Mouse (Mus musculus) hindbrain, embryonic 12.5 days (tissue): ENCODE results near the gene Zgpat. TPM values are rescaled to one million over a fixed set of nuclear protein-coding genes. Genes with fewer than 3 reads are reported as not detected.
A peak's percentile ranks its signal among the peaks of the same experiment; 100 is the strongest.

ENCODE experiments used
- ATAC-seq: fragments of 200-750 bp; cut with Nextera tagmentation; 2 replicates; pipeline ENCODE4 v1.8.0; 2017; ENCODE audit warnings: moderate TSS enrichment; ENCODE audit not compliant: low FRiP score
- H3K27ac ChIP-seq: fragments of 300-500 bp; sonication (generic); 2 replicates; pipeline ENCODE4 v1.5.1; 2016; ENCODE audit warnings: mild to moderate bottlenecking
- H3K27me3 ChIP-seq: fragments of 300-500 bp; sonication (generic); 2 replicates; pipeline ENCODE4 v1.6.1; 2016; ENCODE audit warnings: mild to moderate bottlenecking
- H3K36me3 ChIP-seq: fragments of 300-500 bp; sonication (generic); 2 replicates; pipeline ENCODE4 v1.6.1; 2016; ENCODE audit warnings: mild to moderate bottlenecking
- H3K4me1 ChIP-seq: fragments of 300-500 bp; sonication (generic); 2 replicates; pipeline ENCODE4 v1.6.1; 2016
- H3K4me2 ChIP-seq: fragments of 300-500 bp; sonication (generic); replicated peaks from 2 replicates; pipeline ENCODE4 v1.6.1; 2016; ENCODE audit warnings: mild to moderate bottlenecking
- H3K4me3 ChIP-seq: fragments of 300-500 bp; sonication (generic); 2 replicates; pipeline ENCODE4 v1.5.1; 2016; ENCODE audit warnings: mild to moderate bottlenecking
- H3K9ac ChIP-seq: fragments of 300-500 bp; sonication (generic); 2 replicates; pipeline ENCODE4 v1.6.1; 2016; ENCODE audit warnings: mild to moderate bottlenecking, moderate library complexity
- H3K9me3 ChIP-seq: fragments of 300-500 bp; sonication (generic); replicated peaks from 2 replicates; pipeline ENCODE4 v1.6.1; 2016; ENCODE audit warnings: mild to moderate bottlenecking
- WGBS: fragments of 180-500 bp; shearing (Covaris S2); methylation state at CpG from one replicate; pipeline ENCODE4 v1.1.7; 2016; 5-methylcytosine and 5-hydroxymethylcytosine counted together
- polyA plus RNA-seq: library from polyadenylated mRNA; unstranded; fragments of >200 nt; fragmentation: Nextera tagmentation; extraction: Ambion mirVana; gene quantifications from 2 replicates; pipeline ENCODE4 v1.2.1, GENCODE M21; 2016

The Zgpat gene
- polyA plus RNA-seq = 71.7 and 74.7 TPM in 2 replicates

DNA sequence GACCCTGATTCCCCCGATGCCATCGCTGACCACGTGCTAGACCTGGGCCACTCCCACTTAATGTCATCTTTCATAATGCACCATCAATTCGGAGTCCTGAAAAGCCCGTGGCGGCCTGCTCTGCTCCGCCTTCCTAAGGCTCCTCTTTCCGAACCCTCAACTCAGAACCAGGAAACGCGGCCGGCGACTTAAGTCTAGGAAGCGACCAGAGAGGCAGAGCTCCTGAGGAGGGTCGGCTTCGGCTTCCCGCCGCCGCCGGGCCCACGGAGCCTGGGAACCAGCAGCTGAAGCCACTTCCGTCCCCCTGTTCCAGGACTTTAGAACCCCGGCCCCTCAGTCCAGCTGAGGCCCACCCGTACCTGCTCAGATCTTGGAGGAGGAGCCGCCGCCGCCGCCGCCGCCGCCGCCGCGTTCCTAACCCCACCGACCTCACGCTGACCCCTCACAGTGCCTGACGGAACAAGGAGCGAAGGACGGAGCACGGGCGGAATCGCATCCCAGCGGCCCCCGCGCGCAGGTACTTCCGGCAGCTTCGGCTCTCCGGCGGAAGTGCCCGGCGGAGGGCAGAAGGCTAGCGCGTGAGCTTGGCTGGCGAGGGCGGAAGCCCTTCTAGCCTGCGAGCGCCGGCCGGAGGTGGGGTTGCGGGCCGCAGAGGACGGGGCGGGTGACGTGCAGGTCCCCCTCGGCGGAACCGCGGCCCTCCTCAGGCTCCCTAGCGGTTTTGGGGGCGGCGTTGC lies at the start of gene Zgpat, which contains the start of gene Arfrp1:
Gene Zgpat, plus strand, starts transcription at position 69 of the 737 bp plus-strand sequence.
Gene Arfrp1, minus strand, starts transcription at position 545 of the 737 bp plus-strand sequence.
- Histone ChIP-seq H3K4me1 (peaks cover 35% of the 10 kb centered on the region), H3K27ac (peak within 1 kb of the TSS; percentile 92), H3K9ac (peak within 1 kb of the TSS; percentile 92), H3K27me3 (no peaks in the 10 kb centered on the region), H3K36me3 (peaks cover 43% of the 10 kb centered on the region), H3K4me3 (peak within 1 kb of the TSS; percentile 78), H3K9me3 (no peaks in the 10 kb centered on the region), H3K4me2 (peak within 1 kb of the TSS; percentile 96)
- under 1% methylated on average over 68 of the region's 71 CpGs for WGBS
- ATAC-seq = peak; percentile 85

- Histone ChIP-seq H3K27ac (peak within 1 kb of the TSS; percentile 49; the same call in 1 of the 2 replicates), H3K36me3 (peaks cover 24% of the 10 kb centered on the region), H3K27me3 (0 out of 2 replicates have a peak, but pooled peaks cover 5% of the 10 kb centered on the region), H3K9ac (peak within 1 kb of the TSS; percentile 60), H3K4me1 (peaks cover 14% of the 10 kb centered on the region), H3K4me3 (peak within 1 kb of the TSS; percentile 59), H3K9me3 (no peaks in the 10 kb centered on the region), H3K4me2 (peak within 1 kb of the TSS; percentile 64)
- 6% methylated on average over 40 of the region's 40 CpGs for WGBS
- peak; percentile 91 for ATAC-seq
Measured at GRCm38 (mm10) chr2:181319248-181320102, 45.3 kb upstream of the Zgpat start, which contains the start of gene Rtel1. Gene Rtel1, plus strand, starts transcription at chr2:181319739.

- H3K4me2 ChIP-seq = peak overlapping the region; percentile 64
- peaks cover 30% of the 10 kb centered on the region for H3K36me3 ChIP-seq
- 24% methylated on average over 7 of the region's 7 CpGs for WGBS
- 0 out of 2 replicates have a peak overlapping the region, but pooled peaks have one; percentile 49 for H3K27ac ChIP-seq
- peak overlapping the region; percentile 60 for H3K9ac ChIP-seq
- peak overlapping the region; percentile 59 for H3K4me3 ChIP-seq
- H3K9me3 ChIP-seq = no peaks in the 10 kb centered on the region
- no peaks in the 10 kb centered on the region for H3K27me3 ChIP-seq
- ATAC-seq = no peak
- peaks cover 14% of the 10 kb centered on the region for H3K4me1 ChIP-seq
Measured at GRCm38 (mm10) chr2:181320103-181320499, 44.6 kb upstream of the Zgpat start.

- peaks cover 14% of the 10 kb centered on the region for H3K4me1 ChIP-seq
- 73% methylated on average over 5 of the region's 5 CpGs for WGBS
- H3K36me3 ChIP-seq = peaks cover 50% of the 10 kb centered on the region
Measured at GRCm38 (mm10) chr2:181322136-181322535, 42.6 kb upstream of the Zgpat start.

GRCm38 (mm10) chr2:181326098-181326497 lies 38.6 kb upstream of the Zgpat start:
- 94% methylated on average over 2 of the region's 2 CpGs for WGBS
- no peaks in the 10 kb centered on the region for H3K4me1 ChIP-seq
- H3K9ac ChIP-seq = no peak overlapping the region
- no peak overlapping the region for H3K4me3 ChIP-seq
- H3K27ac ChIP-seq = no peak overlapping the region
- no peaks in the 10 kb centered on the region for H3K27me3 ChIP-seq
- no peak for ATAC-seq
- peaks cover 82% of the 10 kb centered on the region for H3K36me3 ChIP-seq
- H3K4me2 ChIP-seq = no peak overlapping the region
- H3K9me3 ChIP-seq = no peaks in the 10 kb centered on the region

More at GRCm38 (mm10) chr2:181322136-181322535, 42.6 kb upstream of the Zgpat start:
- Histone ChIP-seq H3K4me3 (no peak overlapping the region), H3K4me2 (no peak overlapping the region), H3K27me3 (no peaks in the 10 kb centered on the region), H3K27ac (no peak overlapping the region), H3K9ac (no peak overlapping the region), H3K9me3 (no peaks in the 10 kb centered on the region)
- ATAC-seq = no peak

DNA sequence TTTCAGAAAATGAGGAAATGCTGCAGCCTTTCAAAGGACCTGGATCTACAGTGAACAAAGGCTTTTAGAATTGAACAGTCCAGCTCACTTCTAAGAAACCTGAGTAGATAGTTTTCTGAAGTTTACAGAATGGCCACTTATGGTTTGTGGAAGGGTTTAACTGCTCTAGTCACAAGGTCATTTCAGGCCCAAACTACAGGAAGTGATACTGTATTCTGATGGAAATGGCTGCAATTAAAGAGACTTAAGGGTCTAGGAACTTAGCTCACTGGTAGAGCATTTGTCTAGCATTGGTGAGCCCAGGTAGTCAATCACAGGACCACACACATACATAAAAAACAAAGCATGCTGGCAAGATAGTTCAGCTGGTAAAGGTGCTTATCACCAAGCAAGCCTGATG lies 32.2 kb upstream of the Zgpat start:
- no peak overlapping the region for H3K27ac ChIP-seq
- no peaks in the 10 kb centered on the region for H3K4me1 ChIP-seq
- no peaks in the 10 kb centered on the region for H3K9me3 ChIP-seq
- peaks cover 75% of the 10 kb centered on the region for H3K36me3 ChIP-seq
- H3K4me3 ChIP-seq = no peak overlapping the region
- H3K27me3 ChIP-seq = no peaks in the 10 kb centered on the region
- no peak overlapping the region for H3K9ac ChIP-seq
- H3K4me2 ChIP-seq = no peak overlapping the region
- ATAC-seq = no peak

GRCm38 (mm10) chr2:181334023-181334422 lies 30.7 kb upstream of the Zgpat start:
- no peak overlapping the region for H3K27ac ChIP-seq
- no peaks in the 10 kb centered on the region for H3K27me3 ChIP-seq
- 64% methylated on average over 3 of the region's 3 CpGs for WGBS
- H3K4me3 ChIP-seq = no peak overlapping the region
- no peaks in the 10 kb centered on the region for H3K9me3 ChIP-seq
- no peaks in the 10 kb centered on the region for H3K4me1 ChIP-seq
- ATAC-seq = no peak
- H3K36me3 ChIP-seq = peaks cover 72% of the 10 kb centered on the region
- H3K4me2 ChIP-seq = no peak overlapping the region
- no peak overlapping the region for H3K9ac ChIP-seq

GRCm38 (mm10) chr2:181340426-181340825 lies 24.3 kb upstream of the Zgpat start:
- H3K4me1 ChIP-seq = no peaks in the 10 kb centered on the region
- 86% methylated on average over 4 of the region's 4 CpGs for WGBS
- peaks cover 76% of the 10 kb centered on the region for H3K36me3 ChIP-seq
- no peak overlapping the region for H3K27ac ChIP-seq
- no peak for ATAC-seq
- H3K4me2 ChIP-seq = no peak overlapping the region
- H3K9me3 ChIP-seq = no peaks in the 10 kb centered on the region
- no peaks in the 10 kb centered on the region for H3K27me3 ChIP-seq
- no peak overlapping the region for H3K9ac ChIP-seq
- no peak overlapping the region for H3K4me3 ChIP-seq

- H3K4me3 ChIP-seq = no peak overlapping the region
- ATAC-seq = no peak
- H3K27me3 ChIP-seq = no peaks in the 10 kb centered on the region
- peaks cover 75% of the 10 kb centered on the region for H3K36me3 ChIP-seq
- no peaks in the 10 kb centered on the region for H3K4me1 ChIP-seq
- 96% methylated on average over 6 of the region's 6 CpGs for WGBS
- H3K27ac ChIP-seq = no peak overlapping the region
- no peak overlapping the region for H3K4me2 ChIP-seq
- no peak overlapping the region for H3K9ac ChIP-seq
- H3K9me3 ChIP-seq = no peaks in the 10 kb centered on the region
Measured at GRCm38 (mm10) chr2:181342766-181343165, 22.0 kb upstream of the Zgpat start.

GRCm38 (mm10) chr2:181356780-181357179 lies 7.9 kb upstream of the Zgpat start:
- Histone ChIP-seq H3K27me3 (no peaks in the 10 kb centered on the region), H3K4me2 (no peak overlapping the region), H3K4me1 (no peaks in the 10 kb centered on the region), H3K4me3 (no peak overlapping the region), H3K36me3 (peaks cover 97% of the 10 kb centered on the region), H3K9ac (no peak overlapping the region), H3K9me3 (no peaks in the 10 kb centered on the region), H3K27ac (no peak overlapping the region)
- WGBS = 81% methylated on average over 3 of the region's 3 CpGs
- ATAC-seq = no peak

DNA sequence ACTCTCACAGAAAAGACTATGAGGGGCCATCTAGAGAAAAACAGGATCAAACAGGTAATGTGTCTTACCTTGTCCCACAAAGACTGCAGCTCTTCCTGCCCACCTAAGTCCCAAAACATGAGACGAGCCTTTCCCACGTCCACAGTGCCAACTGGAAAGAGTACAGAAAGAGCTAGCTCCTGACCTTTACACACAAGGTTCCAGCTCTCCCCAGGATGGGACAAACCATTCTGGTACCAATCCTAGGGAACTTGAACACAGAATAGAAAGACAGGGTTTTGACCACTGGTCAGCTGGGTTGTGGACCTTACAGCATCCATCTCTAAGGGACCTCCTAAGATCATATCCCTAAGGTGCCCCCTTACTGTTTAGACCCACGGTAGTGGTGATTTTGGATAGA lies 782 bp upstream of the Zgpat start:
- H3K9ac ChIP-seq = peak overlapping the region; percentile 92; the same call in 1 of the 2 replicates
- H3K27ac ChIP-seq = no peak overlapping the region
- H3K9me3 ChIP-seq = no peaks in the 10 kb centered on the region
- WGBS = 85% methylated on average over 3 of the region's 3 CpGs
- peaks cover 35% of the 10 kb centered on the region for H3K4me1 ChIP-seq
- peaks cover 44% of the 10 kb centered on the region for H3K36me3 ChIP-seq
- peak overlapping the region; percentile 96 for H3K4me2 ChIP-seq
- no peaks in the 10 kb centered on the region for H3K27me3 ChIP-seq
- peak overlapping the region; percentile 78 for H3K4me3 ChIP-seq
- no peak for ATAC-seq

- peak overlapping the region; percentile 78 for H3K4me3 ChIP-seq
- 11% methylated on average over 14 of the region's 14 CpGs for WGBS
- H3K9ac ChIP-seq = peak overlapping the region; percentile 92
- peaks cover 35% of the 10 kb centered on the region for H3K4me1 ChIP-seq
- H3K36me3 ChIP-seq = peaks cover 43% of the 10 kb centered on the region
- peak overlapping the region; percentile 92 for H3K27ac ChIP-seq
- H3K27me3 ChIP-seq = no peaks in the 10 kb centered on the region
- peak overlapping the region; percentile 96 for H3K4me2 ChIP-seq
- ATAC-seq = no peak
- no peaks in the 10 kb centered on the region for H3K9me3 ChIP-seq
Measured at GRCm38 (mm10) chr2:181364487-181364859, 255 bp upstream of the Zgpat start.
